Comparison of ENCODE assay signal across 14 mouse cellular contexts in the genomic region with DNA sequence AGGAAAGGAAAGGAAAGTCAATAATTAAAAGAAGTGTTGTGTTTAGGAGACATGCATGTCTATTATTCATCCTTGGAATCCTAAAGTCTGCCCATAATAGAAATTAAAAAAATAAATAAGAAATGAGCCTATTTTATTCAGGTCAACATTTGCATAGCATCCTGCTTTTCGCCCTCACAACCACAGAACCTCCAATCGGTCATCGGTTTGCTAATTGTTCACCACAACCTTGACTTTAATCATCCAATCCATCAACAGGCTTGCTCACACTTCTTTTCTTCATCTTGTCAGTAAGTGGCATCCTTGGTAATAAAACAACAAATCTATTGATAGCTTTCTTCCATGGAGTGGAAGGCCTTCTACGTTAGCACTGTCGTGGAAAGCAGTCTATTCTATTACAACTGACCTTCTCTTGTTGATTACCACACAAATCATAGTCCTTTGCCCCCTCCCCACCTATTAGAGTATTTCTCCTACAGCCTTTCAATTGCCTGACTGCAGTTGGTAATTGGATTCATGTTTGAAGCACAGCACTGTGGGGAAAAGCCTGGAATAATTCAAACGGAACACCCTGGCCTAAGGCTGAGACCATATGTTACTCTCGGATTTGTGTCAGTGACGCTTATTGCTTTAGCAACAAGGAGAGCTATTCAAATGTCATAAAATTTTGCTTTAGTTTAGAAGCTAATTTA.
A peak's percentile ranks its signal among the peaks of the same experiment; 100 is the strongest.
DNase-seq lines count a peak whose midpoint lies in the region; ATAC-seq lines count a peak whose summit lies in the region.
"Had no signal": no experiment of that assay in that cellular context is flagged by ENCODE, and none has a peak within 500 bp of the region (broad histone marks: within the 10 kb centered on the region; RNA-seq: fewer than 3 reads in every experiment).

No protein-coding gene starts in this region.

- no peaks in the 10 kb centered on the region for H3K4me1 ChIP-seq in limb, embryonic 11.5 days (ENCODE audit: control insufficient read depth, insufficient read depth, low read length)
- peaks cover 13% of the 10 kb centered on the region; the same call in 1 of the 2 replicates for H3K4me1 ChIP-seq in limb, embryonic 10.5 days
- H3K4me1 ChIP-seq in neural tube, embryonic 14.5 days (ENCODE audit: control insufficient read depth, insufficient read depth, low read length): no peaks in the 10 kb centered on the region
- H3K4me1 ChIP-seq: limb, embryonic 15.5 days had no signal

- 0 out of 2 replicates have a peak, but pooled peaks have one; percentile 39 for ATAC-seq in limb, embryonic 11.5 days (ENCODE audit: insufficient number of reproducible peaks, low FRiP score, low TSS enrichment, low read depth)
- peak; percentile 89 for ATAC-seq in neural tube, embryonic 14.5 days (ENCODE audit: low read depth)
- ATAC-seq in activated CD4-positive, CD25-positive, alpha-beta regulatory T cell, adult 4 months: no peak
- ATAC-seq: intestine, postnatal 0 days had no signal

- no peak overlapping the region for H3K4me2 ChIP-seq in limb, embryonic 11.5 days (ENCODE audit: low read depth, severe bottlenecking)
- no peak overlapping the region for H3K4me2 ChIP-seq in neural tube, embryonic 14.5 days (ENCODE audit: low read depth, low read length)
- H3K4me2 ChIP-seq: limb, embryonic 15.5 days had no signal

- WGBS in limb, embryonic 11.5 days: 40% methylated on average over 8 of the region's 8 CpGs
- WGBS in limb, embryonic 10.5 days: 52% methylated on average over 8 of the region's 8 CpGs
- 22% methylated on average over 8 of the region's 8 CpGs for WGBS in neural tube, embryonic 14.5 days

- no peak overlapping the region for H3K9ac ChIP-seq in limb, embryonic 11.5 days (ENCODE audit: low read length)
- no peak overlapping the region for H3K9ac ChIP-seq in neural tube, embryonic 14.5 days (replicated peaks; ENCODE audit: low read depth, low read length)
- H3K9ac ChIP-seq: limb, embryonic 15.5 days had no signal

- H3K36me3 ChIP-seq in limb, embryonic 11.5 days (ENCODE audit: control insufficient read depth, insufficient read depth, low read length): no peaks in the 10 kb centered on the region
- no peaks in the 10 kb centered on the region for H3K36me3 ChIP-seq in limb, embryonic 10.5 days
- H3K36me3 ChIP-seq in neural tube, embryonic 14.5 days (ENCODE audit: control insufficient read depth, insufficient read depth, low read length): no peaks in the 10 kb centered on the region
- H3K36me3 ChIP-seq: limb, embryonic 15.5 days had no signal

- H3K4me3 ChIP-seq in limb, embryonic 11.5 days (ENCODE audit: low read depth, low read length): no peak overlapping the region
- no peak overlapping the region for H3K4me3 ChIP-seq in limb, embryonic 10.5 days
- no peak overlapping the region for H3K4me3 ChIP-seq in neural tube, embryonic 14.5 days (ENCODE audit: low read depth, low read length)
- H3K4me3 ChIP-seq: limb, embryonic 15.5 days had no signal

- H3K27ac ChIP-seq in limb, embryonic 11.5 days (replicated peaks; ENCODE audit: low read depth, low read length): no peak overlapping the region
- no peak overlapping the region for H3K27ac ChIP-seq in limb, embryonic 10.5 days
- no peak overlapping the region for H3K27ac ChIP-seq in neural tube, embryonic 14.5 days (ENCODE audit: low read depth, low read length)
- H3K27ac ChIP-seq: limb, embryonic 15.5 days; macrophage had no signal

- no peak for DNase-seq in limb, embryonic 11.5 days (ENCODE audit: low spot score)
- no peak for DNase-seq in limb, embryonic 10.5 days (ENCODE audit: low spot score)
- peak; percentile 12 to 59 for DNase-seq in cerebellum, postnatal 14 days
- DNase-seq in hindlimb bud, embryonic 11.5 days (ENCODE audit: extremely low spot score, low read depth, low spot score): peak; percentile 16
- DNase-seq in testis, postnatal 14 days (ENCODE audit: low spot score): no peak
- no peak for DNase-seq in B cell, adult 2 months
- DNase-seq: gastrocnemius, postnatal 36 days; thymus, adult 2 months had no signal

- no peaks in the 10 kb centered on the region for H3K27me3 ChIP-seq in limb, embryonic 11.5 days (ENCODE audit: control insufficient read depth, insufficient read depth, low read length)
- H3K27me3 ChIP-seq in limb, embryonic 10.5 days (ENCODE audit: low read depth, poor library complexity, severe bottlenecking): no peaks in the 10 kb centered on the region
- no peaks in the 10 kb centered on the region for H3K27me3 ChIP-seq in neural tube, embryonic 14.5 days (ENCODE audit: control insufficient read depth, insufficient read depth, low read length)
- H3K27me3 ChIP-seq: CH12.LX; limb, embryonic 15.5 days had no signal

- no peaks in the 10 kb centered on the region for H3K9me3 ChIP-seq in limb, embryonic 11.5 days (ENCODE audit: control insufficient read depth, low read length)
- H3K9me3 ChIP-seq in limb, embryonic 10.5 days (replicated peaks): no peaks in the 10 kb centered on the region
- H3K9me3 ChIP-seq in neural tube, embryonic 14.5 days (ENCODE audit: control insufficient read depth, low read length): no peaks in the 10 kb centered on the region
- H3K9me3 ChIP-seq: limb, embryonic 15.5 days had no signal

Comparison
In these comparisons a context has a peak if more than half of its experiments do, and no peak if none do; other contexts are left out.
1. DNase-seq: peak in cerebellum, postnatal 14 days (2 of 2) and hindlimb bud, embryonic 11.5 days (single experiment); none in limb, embryonic 11.5 days (single experiment), limb, embryonic 10.5 days (single experiment), testis, postnatal 14 days (single experiment) and B cell, adult 2 months (0 of 2).